Mouse (Mus musculus): ENCODE data around the gene Dolk. TPM values are rescaled to one million over a fixed set of nuclear protein-coding genes. Genes with fewer than 3 reads are reported as not detected.

The Dolk gene
- total RNA-seq, 2 experiments from 2014 or later: 23.4 to 25.5 TPM

DNA sequence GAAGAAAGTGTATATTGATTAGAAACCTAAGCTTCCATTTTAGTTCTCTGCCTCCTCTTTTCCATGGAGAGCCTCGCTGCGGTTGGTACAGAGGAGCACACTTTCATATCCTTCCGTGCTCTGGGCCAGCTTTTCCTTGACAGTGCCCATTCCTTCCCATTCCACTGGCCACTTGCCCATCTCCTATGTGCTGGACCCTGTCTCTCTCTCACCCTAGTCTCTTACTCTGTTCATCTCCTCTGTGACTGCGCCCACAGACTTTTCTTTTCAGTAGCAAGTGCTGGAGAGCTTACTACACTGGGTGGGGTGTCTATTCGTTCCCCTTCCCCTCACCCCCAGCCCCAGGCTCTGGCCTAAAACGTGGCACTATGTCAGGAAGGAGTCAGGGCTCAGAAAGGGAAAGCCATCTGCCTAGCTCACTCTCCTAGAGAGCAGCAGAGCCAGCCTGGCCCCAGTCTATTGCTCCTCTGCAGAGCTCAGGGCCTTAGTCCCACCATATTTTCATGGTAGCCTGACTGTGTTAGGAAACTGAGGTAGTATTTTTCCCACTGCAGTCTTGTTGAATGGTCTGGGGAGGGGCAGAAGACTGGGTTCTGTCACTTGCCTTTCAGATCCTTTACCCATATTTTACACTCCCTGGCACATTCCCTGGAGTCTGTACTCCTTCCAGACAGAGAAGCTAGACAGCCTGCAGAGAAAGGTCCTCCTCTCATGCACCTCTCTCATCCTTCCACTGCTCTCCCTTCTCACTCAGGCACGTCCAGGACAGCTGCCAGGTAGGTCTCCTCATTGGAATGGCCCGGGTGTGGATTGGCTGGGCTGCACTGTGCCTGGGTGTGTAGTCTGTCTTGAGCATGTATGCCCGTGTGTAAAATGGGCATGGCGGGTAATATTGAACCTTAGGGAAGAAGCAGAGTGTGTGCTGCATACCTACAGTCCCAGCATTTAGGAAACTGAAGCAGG, 35.7 kb downstream of the Dolk start:
- DNase-seq: peak in 1 of 2 experiments; percentile 39

DNA sequence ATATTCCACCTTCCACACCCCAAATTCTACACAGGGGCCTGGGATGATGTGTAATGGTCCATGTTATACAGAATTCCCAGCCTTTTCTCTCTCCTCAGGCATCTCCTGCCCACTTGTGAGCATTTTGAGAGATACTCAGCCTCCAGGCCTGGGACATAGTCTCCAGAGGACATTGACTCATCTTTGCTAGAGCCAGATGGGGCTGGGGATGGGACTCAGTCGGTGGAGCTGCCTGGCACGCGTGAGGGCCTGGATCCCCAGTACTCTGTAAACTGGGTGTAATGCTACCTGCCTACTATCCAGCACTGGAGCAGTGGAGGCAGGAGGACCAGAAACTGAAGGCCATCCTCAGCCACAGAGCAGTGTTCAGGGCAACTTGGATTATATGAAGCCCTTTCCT, 37.0 kb downstream of the Dolk start:
- peak in 1 of 2 experiments; percentile 13 for DNase-seq

DNA sequence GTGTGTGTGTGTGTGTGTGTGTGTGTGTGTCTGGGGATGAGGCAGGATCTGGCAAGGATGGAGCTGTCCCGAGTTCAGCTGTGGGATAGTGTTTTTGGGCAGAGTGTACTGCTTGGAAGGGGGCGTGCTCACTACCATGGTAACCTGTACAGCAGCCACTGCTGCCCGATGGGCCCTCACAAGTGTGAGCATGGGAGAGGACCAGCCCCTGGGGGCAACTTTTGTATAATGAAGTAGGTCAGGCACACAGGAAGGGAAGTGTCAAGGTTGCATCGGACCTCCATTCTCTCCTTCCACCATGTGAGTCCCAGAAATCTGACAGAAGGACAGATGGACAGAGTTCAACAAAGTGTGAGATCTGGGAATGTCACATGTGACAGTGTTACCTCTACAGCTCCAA, 38.5 kb downstream of the Dolk start:
- peak; percentile 36 to 48 for DNase-seq

DNA sequence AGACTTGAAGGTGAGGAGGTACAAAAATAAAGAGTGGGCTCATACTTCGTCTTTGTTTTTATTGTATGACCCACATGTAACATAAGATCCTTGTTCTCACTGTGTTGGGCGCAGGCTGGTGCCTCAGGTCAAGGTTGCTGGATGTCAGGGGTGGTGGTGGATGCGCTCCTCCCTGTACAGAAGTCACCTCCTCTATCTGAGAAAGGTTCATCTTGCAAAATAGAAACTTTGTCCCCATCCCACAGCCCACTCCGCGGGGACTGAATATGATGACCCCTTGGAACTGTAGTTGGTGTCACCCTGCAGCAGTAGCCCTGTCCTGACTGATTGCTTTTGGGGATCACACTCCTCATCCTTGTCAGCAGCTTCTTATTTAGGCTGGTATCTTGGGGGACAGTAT, 39.1 kb downstream of the Dolk start:
- DNase-seq: no peak

DNA sequence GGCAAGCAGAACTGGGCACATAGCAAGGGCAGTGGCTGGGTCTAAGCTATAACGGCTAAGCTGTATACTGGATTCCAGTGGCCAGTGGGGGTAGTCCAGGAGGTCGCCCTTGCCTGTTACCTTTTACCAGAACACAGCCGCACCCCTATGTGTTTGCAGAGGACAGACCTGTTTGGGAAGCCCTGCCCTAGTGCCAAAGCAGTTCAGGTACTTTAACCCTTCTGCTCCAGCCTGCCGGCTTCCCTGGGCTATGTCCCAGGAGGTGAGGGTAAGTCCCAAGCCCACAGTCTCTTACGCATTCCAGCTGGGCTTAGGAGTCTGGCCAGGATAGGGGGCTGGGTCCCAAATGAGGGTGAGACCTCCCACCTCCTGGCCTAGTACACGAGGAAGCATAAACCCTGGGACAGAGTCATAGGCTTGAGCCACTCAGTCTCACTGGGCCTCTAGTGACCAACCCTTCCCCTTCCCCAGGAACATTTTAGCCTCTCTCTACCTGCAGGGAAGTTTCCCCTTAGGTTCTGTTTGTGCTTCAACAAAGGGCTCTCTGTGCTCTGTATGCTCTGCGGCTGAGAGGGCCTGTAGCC, 41.4 kb downstream of the Dolk start:
- DNase-seq: peak in 1 of 2 experiments; percentile 30

DNA sequence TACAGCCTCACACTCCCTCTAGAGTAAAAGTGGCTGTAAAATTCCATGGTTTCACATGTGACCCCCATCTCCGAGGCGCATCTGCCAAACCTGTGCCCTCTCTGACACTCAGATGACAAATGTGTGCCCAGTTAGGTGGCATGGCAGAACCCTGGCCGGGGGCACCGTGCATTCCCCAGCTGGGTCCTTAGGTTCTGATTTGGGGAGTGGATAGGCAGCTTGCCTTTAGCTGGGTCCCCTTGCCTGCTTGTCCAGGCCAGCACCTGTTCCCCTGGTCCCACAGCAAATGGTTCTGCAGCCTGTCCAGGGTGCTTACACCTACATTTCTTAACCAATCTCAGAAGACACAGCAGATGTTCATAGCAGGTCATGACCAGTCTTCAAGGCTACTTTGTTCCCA, 42.7 kb downstream of the Dolk start:
- peak in 1 of 2 experiments; percentile 41 for DNase-seq

DNA sequence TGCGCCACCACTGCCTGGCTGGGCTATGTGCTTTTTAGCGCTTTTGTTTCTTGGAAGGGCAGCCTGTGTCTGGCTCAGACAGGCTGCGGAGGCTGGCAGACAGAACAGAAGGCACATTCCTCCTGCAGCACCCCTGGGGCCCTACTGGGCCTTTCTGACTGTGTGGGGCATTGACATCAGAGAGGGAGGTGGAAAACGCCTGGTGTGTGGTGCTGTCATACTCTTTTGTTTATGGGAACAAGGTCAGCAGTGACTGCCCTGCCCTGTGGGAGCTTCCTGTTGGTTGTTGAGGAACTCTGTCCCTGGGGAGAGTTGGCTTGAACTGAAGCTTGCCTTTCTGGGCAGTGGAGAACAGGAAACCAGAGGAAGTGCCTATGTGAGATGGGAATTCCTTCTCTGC, 43.6 kb downstream of the Dolk start:
- peak; percentile 85 to 95 for DNase-seq

DNA sequence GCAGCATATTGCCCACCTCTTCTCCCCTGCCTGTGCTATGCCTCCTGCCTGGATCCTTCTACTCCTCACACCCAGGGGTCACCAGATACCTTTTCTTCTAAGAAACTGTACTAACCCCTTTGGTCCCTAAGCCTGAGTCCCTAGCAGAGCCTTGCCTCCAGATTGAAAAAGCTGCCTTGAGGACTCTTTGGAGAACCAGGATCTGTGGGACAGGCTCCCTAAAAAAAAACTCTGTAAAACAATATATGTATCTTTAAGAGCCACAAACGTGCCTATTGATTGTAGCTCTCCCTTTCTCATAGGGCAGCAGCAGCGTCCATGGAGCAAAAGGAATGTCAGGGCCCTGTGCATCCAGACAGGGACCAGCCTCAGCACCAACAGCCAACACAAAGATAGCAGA, 45.9 kb downstream of the Dolk start, which contains the start of gene Gm28035:
Gm28035 (plus strand) TSS at position 301 of the 400 bp plus-strand sequence.
- DNase-seq: no peak

DNA sequence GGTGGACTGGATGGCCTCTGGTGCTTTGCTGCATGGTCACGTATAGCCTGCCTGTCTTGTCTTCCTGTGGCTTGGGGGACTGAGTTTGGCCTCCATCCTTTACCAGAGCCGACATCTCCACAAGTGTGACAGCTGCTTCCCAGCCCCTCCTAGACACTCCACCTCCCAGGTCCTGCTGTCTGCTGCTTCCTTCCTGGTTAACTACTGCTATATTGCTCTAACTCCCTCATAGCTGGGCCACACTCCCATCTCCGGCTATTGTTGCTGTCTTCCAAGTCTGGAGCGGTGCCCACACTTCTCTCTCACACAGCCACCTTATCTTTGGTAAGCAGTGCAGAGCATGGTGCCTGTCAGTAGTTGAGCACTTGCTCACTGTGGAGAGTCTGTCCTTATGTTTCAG, 46.4 kb downstream of the Dolk start:
- DNase-seq: peak; percentile 86 to 92

DNA sequence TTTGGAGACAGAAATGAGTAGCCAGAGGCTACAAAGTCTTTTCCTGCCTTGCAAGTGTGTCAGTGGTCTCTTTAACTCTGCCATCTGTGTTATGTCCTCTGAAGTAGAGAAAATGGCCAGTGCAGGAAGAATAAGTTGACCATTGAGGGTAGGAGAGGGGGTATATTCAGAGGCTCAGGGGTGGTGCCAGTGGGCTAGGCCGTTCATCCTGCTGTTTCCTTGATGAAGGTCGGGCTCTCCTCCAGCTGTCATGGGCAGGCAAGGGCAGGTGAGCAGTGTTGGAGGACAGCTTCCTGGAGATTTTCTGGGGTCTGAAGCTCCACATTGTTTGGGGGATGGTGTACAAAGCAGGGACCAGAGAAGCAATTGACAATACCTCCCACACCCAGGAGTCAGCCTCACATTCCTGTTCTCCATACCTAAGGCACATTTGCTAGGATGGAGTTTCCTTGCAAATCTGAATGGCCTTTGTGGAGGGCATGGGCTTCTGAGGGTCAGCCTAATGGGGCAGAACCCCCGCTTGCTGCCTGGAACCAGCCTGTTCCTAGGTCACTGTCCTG, 47.1 kb downstream of the Dolk start:
- peak; percentile 46 to 60 for DNase-seq

DNA sequence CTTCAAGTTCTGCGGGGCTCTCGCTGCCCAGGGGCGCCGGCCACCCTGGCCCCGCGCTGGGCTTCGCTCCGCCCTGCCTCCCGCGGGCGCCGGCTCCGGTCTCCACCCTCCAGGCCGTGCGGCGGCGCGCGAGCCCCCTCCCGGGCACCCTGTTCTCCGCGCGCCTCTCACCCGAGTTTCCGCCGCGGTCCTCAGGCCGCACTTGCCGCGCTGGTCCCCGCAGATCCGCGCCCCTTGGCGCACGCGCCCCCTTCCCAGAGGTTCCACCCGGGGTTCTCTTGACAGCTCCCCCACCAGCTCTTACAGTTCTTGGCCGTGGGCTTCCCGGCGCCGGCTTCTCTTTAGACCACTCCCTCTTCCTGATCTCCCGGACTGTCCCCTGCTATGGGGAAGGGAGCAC, 48.3 kb downstream of the Dolk start:
- peak in 1 of 2 experiments; percentile 81 for DNase-seq

DNA sequence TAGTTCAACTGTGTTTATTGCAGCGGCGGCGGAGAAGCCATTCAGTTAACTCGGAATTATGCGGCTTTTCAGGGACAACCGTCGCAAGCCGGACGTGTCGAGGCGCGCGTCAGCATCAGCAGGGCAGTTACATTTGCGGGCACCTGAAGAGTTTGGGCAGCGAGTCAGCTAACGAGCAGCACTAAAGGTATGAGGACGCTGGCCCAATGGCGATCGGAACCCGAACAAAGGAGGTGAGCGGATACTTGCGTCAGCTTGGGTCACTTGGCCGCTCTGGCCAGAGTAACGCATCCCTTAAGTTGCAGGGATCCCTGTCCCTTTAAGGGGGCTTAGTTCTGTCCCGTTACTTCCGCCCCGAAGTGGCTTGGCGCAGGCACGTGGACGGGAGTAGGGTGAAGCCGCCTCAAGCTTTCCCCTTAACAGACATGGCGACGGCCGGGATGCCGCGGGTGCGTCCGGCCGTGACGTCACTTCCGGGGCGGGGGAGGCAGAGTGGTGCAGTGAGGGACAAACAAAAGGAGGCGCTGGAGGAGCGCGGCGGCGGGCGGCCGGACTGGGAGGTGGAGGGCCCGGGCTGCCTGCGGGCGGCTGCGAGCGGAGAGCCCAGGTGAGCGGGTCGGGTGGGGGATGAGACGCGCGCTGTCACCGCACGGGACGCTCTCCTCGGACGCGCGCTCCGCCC, 48.8 kb downstream of the Dolk start, which contains the start of gene Lrrc8a:
Lrrc8a (plus strand) TSS at position 517 of the 682 bp plus-strand sequence.
- peak; percentile 100 for DNase-seq

DNA sequence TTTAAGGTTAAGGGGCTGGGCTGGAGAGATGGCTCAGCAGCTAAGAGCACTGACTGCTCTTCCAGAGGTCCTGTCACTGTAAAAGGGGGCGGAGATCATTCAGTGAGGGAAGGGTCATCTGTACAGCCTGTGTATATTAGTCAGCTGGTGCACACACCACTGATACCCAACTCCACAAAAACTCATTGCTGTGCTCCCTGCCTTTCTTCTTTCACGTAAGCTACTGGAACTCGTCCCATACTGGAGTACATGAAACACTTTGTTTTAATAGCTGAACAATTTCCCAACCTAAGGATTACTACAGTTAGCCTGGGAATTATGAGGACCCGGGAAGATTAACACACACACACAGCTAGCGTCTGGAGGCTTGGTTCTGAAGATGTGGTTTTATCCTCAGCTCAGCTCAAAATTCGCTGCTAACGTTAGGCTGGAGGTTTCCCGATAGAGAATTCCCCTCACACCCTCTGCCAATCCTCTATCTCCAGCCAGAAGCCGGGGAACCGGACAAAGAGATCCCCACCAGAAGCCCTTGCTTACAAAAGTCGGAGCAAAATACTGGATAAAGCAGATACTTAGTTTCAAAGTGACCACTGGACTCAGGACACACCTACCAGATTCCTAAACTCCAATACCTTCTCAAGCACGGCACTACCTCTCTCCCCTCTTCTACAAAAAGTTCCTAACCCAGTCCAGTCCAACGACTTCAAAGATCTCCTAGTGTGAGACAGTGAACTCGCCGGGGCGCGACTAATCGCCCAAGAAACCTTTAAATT, 49.5 kb downstream of the Dolk start:
- DNase-seq: no peak

DNA sequence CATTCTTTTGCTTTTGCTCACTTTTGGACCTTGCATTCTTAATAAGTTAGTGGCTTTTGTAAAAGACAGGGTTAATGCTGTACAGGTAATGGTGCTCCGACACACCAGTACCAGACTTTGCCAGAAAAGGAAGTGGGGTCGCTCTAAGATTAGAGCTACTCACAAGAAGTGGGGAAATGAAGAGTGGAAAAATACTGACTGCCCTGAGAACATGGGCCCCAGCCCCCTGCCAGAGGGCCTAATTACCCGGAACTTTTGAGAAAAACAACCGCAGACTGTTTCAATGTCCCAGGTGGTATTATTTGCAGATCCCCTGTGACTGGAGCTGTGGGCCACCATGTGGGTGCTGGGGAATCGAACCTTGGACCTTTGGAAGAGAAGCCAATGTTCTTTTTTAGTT, 50.5 kb downstream of the Dolk start:
- no peak for DNase-seq

Other genes with a start within 250 kb of the Dolk start
- gene Wdr34, start 237.5 kb downstream of the Dolk start, total RNA-seq (2021): 1 to 10 TPM; 6.3 to 6.8 TPM
- 10 to 100 TPM; 94.9 to 98.5 TPM for gene Set, start 229.0 kb downstream of the Dolk start, total RNA-seq (2021)
- gene Pkn3, start 208.7 kb downstream of the Dolk start, total RNA-seq (2021): 1 to 10 TPM; 7.8 to 9.3 TPM
- gene Zdhhc12, start 192.7 kb downstream of the Dolk start, total RNA-seq (2021): 1 to 10 TPM; 2.8 to 3.9 TPM
- 10 to 100 TPM; 21.8 to 23.5 TPM for gene Zer1, start 161.7 kb downstream of the Dolk start, total RNA-seq (2021)
- gene Tbc1d13, start 152.6 kb downstream of the Dolk start, total RNA-seq (2021): 10 to 100 TPM; 17.4 to 18.6 TPM
- gene Endog, start 114.8 kb downstream of the Dolk start, total RNA-seq (2021): 10 to 100 TPM; 89.0 to 98.3 TPM
- 1 to 10 TPM; 4.8 to 6.4 TPM for gene Spout1, start 107.9 kb downstream of the Dolk start, total RNA-seq (2021)
- 10 to 100 TPM; 36.0 to 36.5 TPM for gene Kyat1, start 80.5 kb downstream of the Dolk start, total RNA-seq (2021)
- gene Lrrc8a, start 48.6 kb downstream of the Dolk start, total RNA-seq (2021): 10 to 100 TPM; 77.9 to 86.5 TPM
- 1 to 10 TPM; 3.4 to 3.6 TPM for gene Gm28035, start 45.8 kb downstream of the Dolk start, total RNA-seq (2021)
- 100 to 1,000 TPM; 109 to 110 TPM for gene Phyhd1, start 20.1 kb downstream of the Dolk start, total RNA-seq (2021)
- not detected for gene Gm28038, start 5.3 kb downstream of the Dolk start, total RNA-seq (2021)
- 10 to 100 TPM; 19.5 to 20.7 TPM for gene Nup188, start 63 bp upstream of the Dolk start, total RNA-seq (2021)
- gene Sh3glb2, start 73.0 kb upstream of the Dolk start, total RNA-seq (2021): 10 to 100 TPM; 34.6 to 42.9 TPM
- gene Miga2, start 77.9 kb upstream of the Dolk start, total RNA-seq (2021): 10 to 100 TPM; 83.0 to 85.6 TPM
- 1 to 10 TPM; 6.4 to 7.8 TPM for gene Dolpp1, start 105.9 kb upstream of the Dolk start, total RNA-seq (2021)
- gene Crat, start 129.5 kb upstream of the Dolk start, total RNA-seq (2021): 100 to 1,000 TPM; 507 to 509 TPM
- 10 to 100 TPM; 81.6 to 96.7 TPM for gene Ptpa, start 129.7 kb upstream of the Dolk start, total RNA-seq (2021)
- gene Ier5l, start 187.9 kb upstream of the Dolk start, total RNA-seq (2021): 1 to 10 TPM; 2.6 to 3.2 TPM